Mouse (Mus musculus): ENCODE data around the gene Pex3.

DNA sequence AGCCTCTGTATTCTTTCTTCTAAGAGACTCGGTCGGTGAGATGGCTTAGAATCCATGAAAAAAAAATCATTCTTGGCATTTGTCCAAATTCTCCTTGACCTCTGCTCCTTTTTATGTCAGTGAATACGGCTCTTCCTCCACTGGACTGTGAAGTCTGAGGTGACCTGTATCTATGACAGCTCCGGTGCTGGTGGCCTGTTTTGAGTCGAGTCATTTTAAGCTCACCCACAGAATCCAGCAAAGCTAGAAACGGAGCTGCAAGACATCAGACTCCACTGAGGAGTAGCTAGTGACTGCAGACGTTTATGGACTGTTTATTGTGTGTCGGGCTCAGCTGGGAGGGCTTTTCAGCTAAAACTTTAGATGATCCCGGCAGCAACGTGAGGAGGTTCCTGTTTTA, 19.1 kb upstream of the Pex3 start:
- TF ChIP-seq POLR2A (IDR thresholded peaks at IDR 0.05; ENCODE audit: borderline replicate concordance, insufficient read depth, low read length) (no peak), CTCF (IDR thresholded peaks at IDR 0.05; ENCODE audit: borderline replicate concordance, insufficient read depth, low read depth, low read length) (no peak)
